Mouse (Mus musculus) liver, embryonic 14.5 days (tissue): Measurements from ENCODE around the gene Usmg5.

ENCODE experiments used
- CTCF ChIP-seq: IDR thresholded peaks from 2 replicates; pipeline ENCODE4 v1.5.1; 2016; ENCODE audit warnings: antibody characterized with exemption, low read depth, control low read depth
- EP300 ChIP-seq: IDR thresholded peaks from 2 replicates; pipeline ENCODE4 v1.6.1; 2016; ENCODE audit warnings: antibody characterized with exemption, low read depth

DNA sequence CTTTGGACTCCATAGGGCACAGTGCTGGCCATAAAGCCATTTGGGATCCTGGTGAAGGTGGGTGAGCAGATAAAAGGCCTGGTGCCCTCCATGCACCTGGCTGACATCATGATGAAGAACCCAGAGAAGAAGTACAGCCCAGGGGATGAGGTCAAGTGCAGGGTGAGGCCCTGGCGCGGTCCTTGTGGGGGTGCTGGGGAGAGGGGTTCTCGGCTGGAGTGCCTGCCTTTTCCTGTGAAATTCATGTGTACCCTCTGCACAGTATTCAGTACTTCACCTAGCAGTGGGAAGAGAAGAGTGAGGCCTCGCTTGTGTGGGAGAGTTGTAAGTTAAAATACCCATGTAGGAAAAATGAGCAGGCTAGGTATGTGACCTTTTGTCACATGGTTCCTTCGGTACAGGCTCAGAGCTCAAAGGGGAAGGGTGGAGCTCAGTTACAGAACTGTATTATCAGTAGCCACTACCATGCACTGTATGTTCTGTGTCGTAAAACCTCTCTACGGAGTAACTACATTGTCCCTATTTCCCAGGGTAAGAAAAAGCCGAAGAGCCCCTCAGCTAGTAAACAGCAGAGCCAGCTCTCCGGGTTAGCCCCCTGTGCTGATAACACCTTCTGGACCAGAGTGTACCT is 14.3 kb upstream of the Usmg5 start:
- no peak for TF ChIP-seq EP300
- TF ChIP-seq CTCF: no peak
